Mouse (Mus musculus) gastrocnemius, adult 2 months (tissue): ENCODE measurements around the gene Piwil1. TPM values are rescaled to one million over a fixed set of nuclear protein-coding genes. Genes with fewer than 3 reads are reported as not detected.

Experiments used
- DNase-seq: peaks from one replicate; pipeline ENCODE4 v3.0.0; 2022
- H3K27ac ChIP-seq: fragments of 200-600 bp; 2 replicates; pipeline ENCODE4 v1.8.1; 2022; ENCODE audit warnings: mild to moderate bottlenecking
- H3K4me3 ChIP-seq: fragments of 200-600 bp; 2 replicates; pipeline ENCODE4 v1.8.1; 2022; ENCODE audit warnings: mild to moderate bottlenecking, moderate library complexity
- CTCF ChIP-seq: fragments of 200-600 bp; IDR thresholded peaks from 2 replicates; pipeline ENCODE4 v1.8.1; 2022; ENCODE audit warnings: antibody characterized with exemption, mild to moderate bottlenecking, moderate library complexity
- intact Hi-C: fragments of 180-260 bp; cut with DNase I; formaldehyde crosslinking; loops from one replicate; pipeline ENCODE4 v1.15.1; 2025
- total RNA-seq, 2 experiments: library from RNA; stranded (reverse); gene quantifications; 2 replicates each; pipeline ENCODE4 v1.2.3; 2021

Piwil1 gene
- total RNA-seq, 2 experiments from 2014 or later, result not detected

DNA sequence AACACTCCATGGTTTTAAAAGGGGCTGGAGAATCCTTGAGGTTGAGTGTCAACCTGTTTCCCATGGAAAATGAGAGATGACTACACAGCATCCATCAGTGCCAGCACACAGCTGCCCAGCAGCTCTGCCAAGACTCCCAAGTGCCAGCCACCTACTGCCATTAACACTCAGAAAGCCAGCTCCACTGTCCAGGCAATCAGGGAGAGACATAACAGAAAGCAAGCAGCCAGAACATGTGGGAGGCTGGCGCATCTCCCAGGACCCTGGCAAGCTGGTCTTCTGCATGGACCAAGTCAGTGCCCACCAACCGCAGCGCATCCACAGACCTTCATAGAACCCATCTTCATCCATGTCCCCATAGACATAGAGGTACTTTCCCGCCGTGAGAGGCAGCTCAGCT is 98.3 kb downstream of the Piwil1 start:
- DNase-seq, result no peak
- no peak for TF ChIP-seq CTCF
- no peak overlapping the region for H3K4me3 ChIP-seq
- H3K27ac ChIP-seq, result no peak overlapping the region
- intact Hi-C loops, result no loop called here

Other genes starting within 250 kb of the Piwil1 start
- gene Fzd10, start 101.7 kb upstream of the Piwil1 start, total RNA-seq, result 1 to 10 TPM in 1 of 2 experiments, under 1 TPM in 1; 0.77 to 1.6 TPM